Mouse (Mus musculus) gonadal fat pad, adult 2 months (tissue): Measurements from ENCODE around the gene Cd34. TPM values are rescaled to one million over a fixed set of nuclear protein-coding genes. Genes with fewer than 3 reads are reported as not detected.

ENCODE experiments used
- polyA plus RNA-seq: library from polyadenylated mRNA; depleted of rRNA; stranded (reverse); fragments of >200 nt; gene quantifications from 2 replicates; pipeline ENCODE4 v1.2.3, GENCODE M21; 2012; rRNA removed

The Cd34 gene
- polyA plus RNA-seq, 1 experiment, result 88.4 TPM

Other genes starting within 250 kb of the Cd34 start
- 1.0 and 1.1 TPM in 2 replicates for gene Cd46, start 153.4 kb downstream of the Cd34 start, polyA plus RNA-seq
- 82.7 and 84.6 TPM in 2 replicates for gene Cr1l, start 192.8 kb downstream of the Cd34 start, polyA plus RNA-seq
- 0.03 and 0.20 TPM in 2 replicates for gene Cr2, start 237.9 kb downstream of the Cd34 start, polyA plus RNA-seq